In the genomic region with DNA sequence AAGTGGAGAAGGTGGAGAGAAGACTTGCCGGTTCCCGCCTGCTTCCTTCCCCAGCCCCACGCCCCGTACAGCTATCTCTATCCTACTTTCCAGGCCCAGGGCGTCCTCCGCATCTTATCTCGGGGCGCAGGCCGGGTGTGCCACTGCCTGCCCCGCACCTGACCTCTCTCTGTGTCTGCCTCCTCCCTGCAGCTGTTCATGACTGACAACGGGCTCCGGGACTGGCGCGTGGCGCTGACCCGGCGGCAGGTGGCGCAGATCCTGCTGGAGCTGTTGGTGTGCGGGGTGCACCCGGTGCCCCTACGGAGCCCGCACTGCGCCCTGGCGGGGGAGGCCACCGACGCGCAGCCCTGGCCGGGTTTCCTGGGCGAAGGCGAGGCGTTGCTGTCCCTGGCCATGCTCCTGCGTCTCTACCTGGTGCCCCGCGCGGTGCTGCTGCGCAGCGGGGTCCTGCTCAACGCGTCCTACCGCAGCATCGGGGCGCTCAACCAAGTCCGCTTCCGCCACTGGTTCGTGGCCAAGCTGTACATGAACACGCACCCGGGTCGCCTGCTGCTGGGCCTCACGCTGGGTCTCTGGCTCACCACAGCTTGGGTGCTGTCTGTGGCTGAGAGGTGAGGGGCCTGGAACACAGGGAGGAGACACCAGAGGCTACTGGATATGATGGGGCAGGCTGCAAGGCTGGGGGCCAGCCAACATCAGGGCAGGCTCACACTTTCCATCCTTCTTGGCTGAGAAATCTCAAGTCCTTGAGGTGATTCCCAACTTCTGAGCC, we compare ENCODE assay signal across 8 mouse cellular contexts. TPM values are rescaled to one million over a fixed set of nuclear protein-coding genes. Genes with fewer than 3 reads are reported as not detected.
DNase-seq lines count a peak whose midpoint lies in the region; ATAC-seq and TF ChIP-seq lines count a peak whose summit lies in the region.

No protein-coding gene starts in this region.

- no peaks in the 10 kb centered on the region for H3K36me3 ChIP-seq in ES-E14 (ENCODE audit: control insufficient read depth, insufficient read depth, low read length, poor library complexity, severe bottlenecking)
- no peaks in the 10 kb centered on the region for H3K36me3 ChIP-seq in embryonic facial prominence, embryonic 13.5 days
- peaks cover 93% of the 10 kb centered on the region for H3K36me3 ChIP-seq in liver, embryonic 13.5 days
- no peaks in the 10 kb centered on the region for H3K36me3 ChIP-seq in neural tube, embryonic 11.5 days (ENCODE audit: control insufficient read depth, insufficient read depth, low read length)

- H3K9ac ChIP-seq in ES-E14 (ENCODE audit: insufficient read depth, low read depth, low read length, poor library complexity, severe bottlenecking), result peak overlapping the region; percentile 34
- peak overlapping the region; percentile 61 for H3K9ac ChIP-seq in embryonic facial prominence, embryonic 13.5 days
- H3K9ac ChIP-seq in liver, embryonic 13.5 days, result peak overlapping the region; percentile 100
- peak overlapping the region; percentile 31 for H3K9ac ChIP-seq in neural tube, embryonic 11.5 days (ENCODE audit: low read length)

- H3K9me3 ChIP-seq in ES-E14 (ENCODE audit: control insufficient read depth, insufficient read depth, low read depth, low read length), result no peaks in the 10 kb centered on the region
- H3K9me3 ChIP-seq in embryonic facial prominence, embryonic 13.5 days, result no peaks in the 10 kb centered on the region
- no peaks in the 10 kb centered on the region for H3K9me3 ChIP-seq in liver, embryonic 13.5 days (replicated peaks)
- H3K9me3 ChIP-seq in neural tube, embryonic 11.5 days (ENCODE audit: control insufficient read depth, low read length), result no peaks in the 10 kb centered on the region

- peak overlapping the region; percentile 70 for H3K4me3 ChIP-seq in ES-E14 (ENCODE audit: insufficient read depth in 1 of 2, low read depth in 1 of 2, low read length in 2 of 2, poor library complexity in 1 of 2, severe bottlenecking in 1 of 2)
- H3K4me3 ChIP-seq in embryonic facial prominence, embryonic 13.5 days, result peak overlapping the region; percentile 29
- peak overlapping the region; percentile 68 for H3K4me3 ChIP-seq in liver, embryonic 13.5 days (replicated peaks)
- peak overlapping the region; percentile 18 for H3K4me3 ChIP-seq in neural tube, embryonic 11.5 days (ENCODE audit: low read depth, low read length)

- intact Hi-C loops in heart, postnatal 10 days (cut with DNase I), result no loop called here
- intact Hi-C loops in left cerebral cortex, postnatal 36 days (cut with DNase I), result no loop called here

- peaks cover 16% of the 10 kb centered on the region for H3K27me3 ChIP-seq in embryonic facial prominence, embryonic 13.5 days
- H3K27me3 ChIP-seq in liver, embryonic 13.5 days, result 0 out of 2 replicates have a peak, but pooled peaks cover 5% of the 10 kb centered on the region
- H3K27me3 ChIP-seq in neural tube, embryonic 11.5 days (ENCODE audit: control insufficient read depth, insufficient read depth, low read length), result no peaks in the 10 kb centered on the region

- peaks cover 0 to 17% of the 10 kb centered on the region in 2 experiments; a peak in 2 of 4 replicates for H3K4me1 ChIP-seq in ES-E14 (ENCODE audit: control insufficient read depth in 2 of 2, insufficient read depth in 2 of 2, low read length in 2 of 2, poor library complexity in 1 of 2)
- peaks cover 45% of the 10 kb centered on the region for H3K4me1 ChIP-seq in embryonic facial prominence, embryonic 13.5 days
- peaks cover 99% of the 10 kb centered on the region for H3K4me1 ChIP-seq in liver, embryonic 13.5 days (replicated peaks)
- 0 out of 2 replicates have a peak, but pooled peaks cover 2% of the 10 kb centered on the region for H3K4me1 ChIP-seq in neural tube, embryonic 11.5 days (ENCODE audit: control insufficient read depth, insufficient read depth, low read length)

- H3K27ac ChIP-seq in ES-E14 (ENCODE audit: insufficient read depth, low read depth, low read length, poor library complexity, severe bottlenecking), result no peak overlapping the region
- H3K27ac ChIP-seq in embryonic facial prominence, embryonic 13.5 days, result peak overlapping the region; percentile 28; the same call in 1 of the 2 replicates
- H3K27ac ChIP-seq in liver, embryonic 13.5 days, result peak overlapping the region; percentile 100
- no peak overlapping the region for H3K27ac ChIP-seq in neural tube, embryonic 11.5 days (ENCODE audit: low read depth, low read length)

- H3K4me2 ChIP-seq in embryonic facial prominence, embryonic 13.5 days, result peak overlapping the region; percentile 60
- peak overlapping the region; percentile 98 for H3K4me2 ChIP-seq in liver, embryonic 13.5 days
- H3K4me2 ChIP-seq in neural tube, embryonic 11.5 days (ENCODE audit: low read depth), result peak overlapping the region; percentile 44

- peak; percentile 48; the same call in 1 of the 2 replicates for ATAC-seq in embryonic facial prominence, embryonic 13.5 days (ENCODE audit: insufficient number of reproducible peaks, insufficient read depth, low FRiP score, low TSS enrichment, low read depth)
- ATAC-seq in liver, embryonic 13.5 days (ENCODE audit: low read depth), result peak; percentile 96
- peak; percentile 52 for ATAC-seq in neural tube, embryonic 11.5 days (ENCODE audit: insufficient read depth, low FRiP score, low TSS enrichment)
- no peak for ATAC-seq in monocyte, adult 5-6 weeks (replicated peaks; ENCODE audit: insufficient number of reproducible peaks, low FRiP score, low TSS enrichment, poor library complexity, severe bottlenecking)

- WGBS in embryonic facial prominence, embryonic 13.5 days, result 6% methylated on average over 49 of the region's 49 CpGs
- 5% methylated on average over 49 of the region's 49 CpGs for WGBS in liver, embryonic 13.5 days (ENCODE audit: insufficient replicate concordance)
- WGBS in neural tube, embryonic 11.5 days, result 8% methylated on average over 42 of the region's 49 CpGs

- DNase-seq in ES-E14 (ENCODE audit: low read depth, low spot score), result no peak
- peak; percentile 67 for DNase-seq in adrenal gland, postnatal 10 days
- DNase-seq in heart, postnatal 10 days, result peak; percentile 44 to 51
- peak; percentile 98 for DNase-seq in liver, embryonic 13.5 days
- peak; percentile 74 for DNase-seq in neural tube, embryonic 11.5 days (ENCODE audit: low spot score)
- DNase-seq in left cerebral cortex, postnatal 36 days (ENCODE audit: low spot score in 2 of 2), result no peak

- in situ Hi-C loops in ES-E14 (cut with MboI; ENCODE audit: low sequenced_read_pairs in 2 of 2, unreplicated experiment in 2 of 2), result no loop called here

TF ChIP-seq in ES-E14, 5 proteins besides CTCF, POLR2A, EP300 and RAD21:
- no peak for TF ChIP-seq ZC3H11A (IDR thresholded peaks at IDR 0.05; ENCODE audit: borderline replicate concordance, low read depth, low read length)
- no peak for TF ChIP-seq CHD2 (IDR thresholded peaks at IDR 0.05; ENCODE audit: low read depth, low read length)

RNA-seq across cellular contexts. Expression of a gene that starts 7.2 kb away (rescaled TPM):
- 3.2 and 5.3 TPM in 2 replicates for total RNA-seq in ES-E14 (2012; rRNA removed)
- total RNA-seq in adrenal gland, postnatal 10 days (2021), result 1 to 10 TPM; 4.2 to 5.4 TPM
- 1.9 and 2.1 TPM in 2 replicates for polyA plus RNA-seq in embryonic facial prominence, embryonic 13.5 days (2015; fragmentation: Nextera tagmentation; extraction: Ambion mirVana)
- 1 to 10 TPM; 1.2 to 2.2 TPM for total RNA-seq in heart, postnatal 10 days (2021)
- 126 and 128 TPM in 2 replicates for polyA plus RNA-seq in liver, embryonic 13.5 days (2015; fragmentation: Nextera tagmentation; extraction: Ambion mirVana)
- 2.4 and 3.8 TPM in 2 replicates for polyA plus RNA-seq in neural tube, embryonic 11.5 days (2014; fragmentation: Nextera tagmentation; extraction: Ambion mirVana)
- 10.3 to 11.8 TPM (median 11.5 TPM) in 3 replicates for total RNA-seq in monocyte, adult 5-6 weeks (2017)
- total RNA-seq in left cerebral cortex, postnatal 36 days (2021), result under 1 TPM; 0.42 to 0.77 TPM

RNA-seq across cellular contexts. Expression of a gene that starts 22.1 kb away (rescaled TPM):
- 25.7 and 35.7 TPM in 2 replicates for total RNA-seq in ES-E14 (2012; rRNA removed)
- 10 to 100 TPM; 19.5 to 24.1 TPM for total RNA-seq in adrenal gland, postnatal 10 days (2021)
- polyA plus RNA-seq in embryonic facial prominence, embryonic 13.5 days (2015; fragmentation: Nextera tagmentation; extraction: Ambion mirVana), result 21.6 and 27.0 TPM in 2 replicates
- total RNA-seq in heart, postnatal 10 days (2021), result 10 to 100 TPM; 12.8 to 14.9 TPM
- 15.2 and 16.5 TPM in 2 replicates for polyA plus RNA-seq in liver, embryonic 13.5 days (2015; fragmentation: Nextera tagmentation; extraction: Ambion mirVana)
- polyA plus RNA-seq in neural tube, embryonic 11.5 days (2014; fragmentation: Nextera tagmentation; extraction: Ambion mirVana), result 21.8 and 27.3 TPM in 2 replicates
- total RNA-seq in monocyte, adult 5-6 weeks (2017), result 20.1 to 30.8 TPM (median 22.6 TPM) in 3 replicates
- total RNA-seq in left cerebral cortex, postnatal 36 days (2021), result 10 to 100 TPM; 39.6 to 51.1 TPM

RNA-seq across cellular contexts. Expression of a gene that starts 28.3 kb away (rescaled TPM):
- not detected in 2 replicates for total RNA-seq in ES-E14 (2012; rRNA removed)
- not detected for total RNA-seq in adrenal gland, postnatal 10 days (2021)
- polyA plus RNA-seq in embryonic facial prominence, embryonic 13.5 days (2015; fragmentation: Nextera tagmentation; extraction: Ambion mirVana), result 0.45 and 0.91 TPM in 2 replicates
- total RNA-seq in heart, postnatal 10 days (2021), result not detected
- polyA plus RNA-seq in liver, embryonic 13.5 days (2015; fragmentation: Nextera tagmentation; extraction: Ambion mirVana), result not detected in 2 replicates
- not detected in 2 replicates for polyA plus RNA-seq in neural tube, embryonic 11.5 days (2014; fragmentation: Nextera tagmentation; extraction: Ambion mirVana)
- not detected in 3 replicates for total RNA-seq in monocyte, adult 5-6 weeks (2017)
- not detected for total RNA-seq in left cerebral cortex, postnatal 36 days (2021)

RNA-seq across cellular contexts. Expression of a gene that starts 43.5 kb away (rescaled TPM):
- total RNA-seq in ES-E14 (2012; rRNA removed), result 2.3 and 2.4 TPM in 2 replicates
- under 1 TPM; 0.36 to 0.42 TPM for total RNA-seq in adrenal gland, postnatal 10 days (2021)
- polyA plus RNA-seq in embryonic facial prominence, embryonic 13.5 days (2015; fragmentation: Nextera tagmentation; extraction: Ambion mirVana), result 0.25 TPM in 1 of 2 replicates, not detected in the other
- total RNA-seq in heart, postnatal 10 days (2021), result under 1 TPM in 1 of 2 experiments, not detected in 1; 0.31 TPM
- polyA plus RNA-seq in liver, embryonic 13.5 days (2015; fragmentation: Nextera tagmentation; extraction: Ambion mirVana), result not detected in 2 replicates
- not detected in 2 replicates for polyA plus RNA-seq in neural tube, embryonic 11.5 days (2014; fragmentation: Nextera tagmentation; extraction: Ambion mirVana)
- total RNA-seq in monocyte, adult 5-6 weeks (2017), result 2.3 TPM in 1 of 3 replicates, not detected in the others
- not detected for total RNA-seq in left cerebral cortex, postnatal 36 days (2021)

Comparison
In these comparisons a context has a peak if more than half of its experiments do, and no peak if none do; other contexts are left out.
1. DNase-seq: peak in adrenal gland, postnatal 10 days (single experiment), heart, postnatal 10 days (2 of 2), liver, embryonic 13.5 days (single experiment) and neural tube, embryonic 11.5 days (single experiment); none in ES-E14 (single experiment) and left cerebral cortex, postnatal 36 days (0 of 2).
2. H3K27ac ChIP-seq: peak in embryonic facial prominence, embryonic 13.5 days (single experiment) and liver, embryonic 13.5 days (single experiment); none in ES-E14 (single experiment) and neural tube, embryonic 11.5 days (single experiment).
3. H3K4me3 ChIP-seq: peak in every context shown above with its lines; median percentile 70 in ES-E14; 68 in liver, embryonic 13.5 days; 29 in embryonic facial prominence, embryonic 13.5 days; 18 in neural tube, embryonic 11.5 days.
4. H3K9ac ChIP-seq: peak in every context shown above with its lines; median percentile 100 in liver, embryonic 13.5 days; 61 in embryonic facial prominence, embryonic 13.5 days; 34 in ES-E14; 31 in neural tube, embryonic 11.5 days.
5. H3K4me2 ChIP-seq: peak in every context shown above with its lines; median percentile 98 in liver, embryonic 13.5 days; 60 in embryonic facial prominence, embryonic 13.5 days; 44 in neural tube, embryonic 11.5 days.